Mouse (Mus musculus) spleen, adult 18-20 months (tissue): ENCODE results near the gene Scamp1.

Experiments
- DNase-seq, 2 experiments: peaks; one replicate each; pipeline ENCODE4 v3.0.0; 2022; ENCODE audit warnings: mixed read lengths in 2 of 2

The Scamp1 gene

GRCm38 (mm10) chr13:94268201-94268600 lies 17.5 kb downstream of the Scamp1 start:
- DNase-seq, result no peak

GRCm38 (mm10) chr13:94267190-94267589 lies 18.5 kb downstream of the Scamp1 start:
- no peak for DNase-seq

GRCm38 (mm10) chr13:94266530-94266929 lies 19.1 kb downstream of the Scamp1 start:
- no peak for DNase-seq

- no peak for DNase-seq
These were observed 20.4 kb downstream of the Scamp1 start for GRCm38 (mm10) chr13:94265291-94265690.

DNA sequence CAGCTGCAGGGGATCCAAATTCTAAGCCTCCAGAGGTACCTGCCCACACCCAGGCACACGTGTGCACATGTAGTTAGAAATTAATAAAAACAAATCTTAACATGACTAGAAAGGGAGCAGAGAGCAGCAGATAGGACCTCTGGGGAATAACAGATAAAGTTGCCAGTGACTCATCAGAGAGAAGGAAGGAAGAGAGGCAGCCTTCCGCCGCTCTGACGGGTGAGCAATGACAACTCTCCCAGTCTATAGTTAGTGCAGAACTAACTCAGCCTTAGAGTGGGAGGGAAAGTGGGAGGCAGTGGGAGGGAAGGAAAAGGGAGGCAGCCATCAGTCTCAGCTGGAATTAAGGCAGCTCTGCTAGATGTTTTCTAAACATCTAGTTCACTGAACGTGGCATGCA lies 21.7 kb downstream of the Scamp1 start:
- peak in 1 of 2 experiments; percentile 19 for DNase-seq

GRCm38 (mm10) chr13:94262551-94262950 lies 23.1 kb downstream of the Scamp1 start:
- no peak for DNase-seq

DNA sequence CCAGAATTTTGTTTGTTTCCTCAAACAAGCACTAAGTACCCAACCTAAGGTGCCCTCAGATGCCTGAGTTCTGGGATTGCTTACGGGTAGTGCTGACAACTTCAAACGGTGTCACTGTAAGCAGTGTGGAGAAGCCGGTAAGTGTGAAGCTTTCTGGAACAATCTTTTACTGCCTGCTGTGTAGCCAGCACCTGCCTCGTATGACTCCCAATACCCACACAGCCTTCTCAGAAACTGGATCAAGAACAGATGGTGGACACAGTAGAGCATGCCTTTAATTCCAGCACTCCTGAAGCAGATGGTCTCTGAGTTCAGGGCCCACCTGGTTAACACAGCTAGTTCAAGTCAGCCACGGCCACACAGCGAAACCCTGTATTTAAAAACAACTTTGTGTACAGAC lies 24.0 kb downstream of the Scamp1 start:
- no peak for DNase-seq

- no peak for DNase-seq
These were observed 24.7 kb downstream of the Scamp1 start for GRCm38 (mm10) chr13:94260961-94261360.

DNA sequence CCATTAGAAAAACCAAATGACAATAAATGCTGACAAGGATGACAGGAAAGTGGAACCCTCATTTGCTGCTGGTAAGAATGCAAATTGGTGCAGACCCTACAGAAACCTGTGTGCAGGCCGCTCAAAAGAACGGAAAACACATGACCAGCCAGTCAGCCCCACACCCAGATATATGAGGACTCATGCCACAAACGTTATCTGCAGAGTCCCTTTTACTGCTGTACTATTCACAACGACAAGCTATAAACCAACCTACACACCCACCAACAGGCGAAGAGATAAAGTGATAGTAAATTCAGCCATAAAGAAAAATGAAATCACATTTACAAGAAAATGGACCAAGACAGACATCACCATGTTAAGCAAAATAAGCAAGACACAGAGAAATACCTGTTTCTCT lies 26.4 kb downstream of the Scamp1 start:
- no peak for DNase-seq

GRCm38 (mm10) chr13:94258530-94258929 lies 27.1 kb downstream of the Scamp1 start:
- DNase-seq, result no peak

GRCm38 (mm10) chr13:94257711-94258110 lies 27.9 kb downstream of the Scamp1 start:
- no peak for DNase-seq

GRCm38 (mm10) chr13:94255176-94255575 lies 30.5 kb downstream of the Scamp1 start:
- DNase-seq, result no peak

DNA sequence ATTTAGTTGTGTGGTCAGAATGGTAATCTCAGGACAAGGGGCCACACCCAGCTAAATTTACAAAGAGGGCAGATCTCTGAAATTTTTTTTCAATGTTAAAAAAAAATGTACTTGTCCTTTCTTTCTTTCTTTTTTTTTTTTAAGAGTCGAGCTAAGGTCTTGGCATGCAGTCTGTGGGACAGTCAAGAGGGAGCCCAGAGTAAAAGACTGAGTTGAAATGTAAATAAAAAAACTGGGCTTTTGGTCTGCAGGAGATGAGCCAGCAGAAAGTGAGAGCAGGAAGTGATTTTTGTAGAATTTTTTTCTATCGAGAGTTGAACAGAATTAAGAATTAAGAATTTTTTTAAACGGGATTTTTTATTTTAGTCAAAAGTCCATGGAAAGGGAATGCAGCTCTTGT lies 31.4 kb downstream of the Scamp1 start:
- DNase-seq, result no peak

DNA sequence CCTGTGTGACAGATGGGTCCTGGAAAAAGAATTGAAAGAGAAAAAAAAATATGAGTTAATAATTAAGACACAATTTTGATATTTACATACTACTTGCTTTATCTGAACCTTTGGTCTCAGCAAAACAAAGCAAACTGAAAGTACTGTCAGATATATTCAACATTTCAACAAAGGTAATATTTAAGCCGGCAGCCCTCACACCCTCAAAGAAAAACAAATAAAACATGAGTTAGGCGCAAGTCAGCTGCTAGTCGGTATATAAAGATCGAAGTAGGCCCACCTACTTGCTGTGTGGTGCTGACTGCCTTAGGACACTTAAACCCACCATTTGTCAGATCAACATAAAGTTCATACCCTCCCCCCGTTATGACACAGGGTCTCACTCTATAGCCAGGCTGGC lies 32.6 kb downstream of the Scamp1 start:
- DNase-seq, result no peak

DNA sequence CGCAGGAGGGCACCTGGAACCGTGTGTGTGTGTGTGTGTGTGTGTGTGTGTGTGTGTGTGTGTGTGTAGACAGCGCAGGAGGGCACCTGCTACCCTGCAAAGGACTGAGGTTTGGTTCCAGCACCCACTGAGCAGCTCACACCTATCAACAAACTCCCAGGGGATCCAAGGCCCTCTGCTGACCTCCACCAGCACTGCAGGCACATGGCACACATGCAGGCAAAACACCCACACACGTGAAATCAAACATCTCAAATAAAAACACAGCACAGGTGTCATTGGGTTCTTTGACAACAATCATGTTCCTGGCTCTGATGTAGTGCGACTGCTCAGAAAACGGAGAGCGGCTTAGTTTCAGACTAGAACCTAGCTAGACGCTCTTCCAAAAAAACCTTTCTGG lies 34.9 kb downstream of the Scamp1 start:
- no peak for DNase-seq

DNA sequence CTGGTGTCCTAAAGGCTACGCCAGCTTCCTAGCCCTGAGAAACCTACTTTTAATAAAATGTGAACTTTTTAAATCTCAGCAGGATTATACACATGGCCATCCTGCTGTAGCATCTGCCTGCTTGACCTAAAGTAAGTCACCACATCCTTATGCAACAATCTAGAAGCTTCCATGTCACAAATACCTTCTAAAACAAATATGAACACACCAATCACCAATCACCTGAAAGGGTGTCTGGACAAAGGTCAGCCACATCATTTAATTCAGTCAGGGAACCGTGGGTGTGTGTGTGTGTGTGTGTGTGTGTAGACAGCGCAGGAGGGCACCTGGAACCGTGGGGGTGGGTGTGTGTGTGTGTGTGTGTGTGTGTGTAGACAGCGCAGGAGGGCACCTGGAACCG lies 35.5 kb downstream of the Scamp1 start:
- DNase-seq, result no peak

DNA sequence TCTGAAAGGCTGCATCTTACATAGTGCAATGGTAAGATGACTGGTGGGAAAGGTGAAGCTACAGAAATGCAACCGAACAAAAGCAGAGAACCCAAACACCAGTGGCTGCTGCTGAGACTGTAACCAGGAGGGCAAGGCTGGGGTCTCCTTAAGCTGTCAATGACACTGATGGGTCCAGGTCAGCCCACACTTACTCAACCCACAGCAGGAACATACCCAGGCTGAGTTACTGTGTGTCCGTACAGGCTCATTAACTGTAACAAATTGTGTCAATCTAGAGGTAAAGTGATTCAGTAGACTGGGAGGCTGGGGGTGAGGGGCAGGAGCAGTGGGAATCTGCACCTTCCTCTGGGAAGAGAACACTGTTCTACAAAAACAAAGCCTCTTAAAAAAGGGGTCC lies 42.8 kb downstream of the Scamp1 start:
- no peak for DNase-seq

- DNase-seq, result no peak
These were observed 43.6 kb downstream of the Scamp1 start for GRCm38 (mm10) chr13:94241892-94242524.

GRCm38 (mm10) chr13:94240873-94241272 lies 44.8 kb downstream of the Scamp1 start:
- DNase-seq, result no peak

DNA sequence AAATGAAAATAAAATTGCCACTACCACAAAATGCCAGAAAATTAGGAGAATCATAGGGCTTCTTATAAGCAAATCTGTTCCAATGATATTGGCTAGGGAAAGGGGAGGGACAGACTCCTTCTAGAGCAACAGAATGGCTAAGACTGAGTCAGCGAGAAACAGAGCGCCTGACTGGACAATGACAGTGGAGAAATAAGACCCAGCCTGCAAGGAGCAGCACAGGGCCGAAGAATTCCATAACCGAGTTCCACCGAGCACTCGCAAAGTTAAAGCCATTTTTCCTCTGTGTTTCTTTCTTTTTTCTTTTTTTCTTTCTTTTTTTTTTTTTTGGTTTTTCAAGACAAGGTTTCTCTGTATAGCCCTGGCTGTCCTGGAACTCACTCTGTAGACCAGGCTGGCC lies 45.5 kb downstream of the Scamp1 start:
- no peak for DNase-seq

- DNase-seq, result no peak
These were observed 46.2 kb downstream of the Scamp1 start for GRCm38 (mm10) chr13:94239488-94239887.

- no peak for DNase-seq
These were observed 53.8 kb downstream of the Scamp1 start for GRCm38 (mm10) chr13:94231871-94232270.

DNA sequence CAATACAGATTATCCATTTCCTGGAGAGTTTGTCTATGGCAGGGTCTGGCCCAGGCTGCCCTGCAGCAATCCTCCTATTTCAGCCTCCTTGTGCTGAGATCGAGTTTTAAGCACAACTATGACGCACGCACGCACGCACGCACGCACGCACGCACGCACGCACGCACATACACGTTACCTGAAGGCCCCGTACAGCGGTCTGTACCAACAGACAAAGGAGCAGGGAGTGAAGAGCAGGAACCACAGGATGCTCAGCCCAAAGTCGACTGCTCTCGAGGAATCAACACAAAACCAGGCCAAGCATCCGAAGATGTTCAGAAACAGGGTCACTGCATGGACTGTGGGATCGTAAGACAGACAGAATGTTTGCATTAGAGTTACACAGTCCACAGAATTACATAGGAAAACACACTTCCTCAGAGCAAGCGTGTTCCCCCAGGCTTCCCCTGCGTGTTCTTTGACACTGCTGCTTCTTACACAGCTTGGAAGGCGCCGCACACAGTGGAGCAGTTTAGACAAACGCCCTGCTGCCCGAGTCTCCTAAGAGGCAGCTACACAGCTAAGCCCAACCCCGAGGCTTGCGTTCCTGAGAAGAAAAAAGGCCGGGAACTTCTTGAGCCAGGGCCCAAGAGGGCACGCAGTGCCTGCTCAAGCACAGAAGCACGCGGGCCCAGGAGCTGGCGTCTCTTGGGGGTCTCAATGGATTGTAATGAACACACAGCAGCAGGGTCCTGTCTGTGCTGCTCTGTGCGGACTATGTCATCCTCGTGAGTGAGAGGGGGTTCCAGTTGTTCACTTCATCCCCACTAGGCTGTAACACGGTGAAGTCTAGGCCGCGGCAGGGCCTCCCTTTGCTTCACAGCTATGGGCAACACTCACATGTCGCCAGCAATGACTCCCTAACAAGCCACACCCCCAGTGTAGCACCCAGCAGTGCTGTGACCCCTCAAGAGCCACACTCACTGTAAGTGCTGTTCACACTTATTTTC lies 60.6 kb downstream of the Scamp1 start:
- no peak for DNase-seq

DNA sequence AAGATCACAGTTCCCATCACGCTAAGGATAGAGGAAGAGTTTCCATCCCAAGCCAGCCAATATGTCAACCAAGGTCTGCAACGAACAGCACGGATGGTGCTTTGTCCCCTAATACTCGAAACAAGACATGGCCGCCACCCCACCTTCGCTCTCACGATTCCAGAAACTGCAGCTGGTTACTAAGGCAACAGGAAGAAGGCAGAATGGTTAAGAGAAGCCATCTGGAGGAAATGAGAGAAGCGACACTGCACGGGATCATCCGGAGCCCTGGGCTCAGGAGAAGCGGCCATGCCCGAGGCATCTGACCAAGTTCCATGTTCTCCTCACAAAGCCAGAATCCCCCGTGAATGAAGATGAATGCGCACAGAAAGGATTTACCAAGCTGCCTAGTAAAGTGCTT lies 62.0 kb downstream of the Scamp1 start:
- DNase-seq, result no peak
